Mouse (Mus musculus): ENCODE measurements around the gene Fyn. TPM values are rescaled to one million over a fixed set of nuclear protein-coding genes. Genes with fewer than 3 reads are reported as not detected.

Gene Fyn
- polyA plus RNA-seq, 1 experiment from 2014 or later, result 36.0 TPM

DNA sequence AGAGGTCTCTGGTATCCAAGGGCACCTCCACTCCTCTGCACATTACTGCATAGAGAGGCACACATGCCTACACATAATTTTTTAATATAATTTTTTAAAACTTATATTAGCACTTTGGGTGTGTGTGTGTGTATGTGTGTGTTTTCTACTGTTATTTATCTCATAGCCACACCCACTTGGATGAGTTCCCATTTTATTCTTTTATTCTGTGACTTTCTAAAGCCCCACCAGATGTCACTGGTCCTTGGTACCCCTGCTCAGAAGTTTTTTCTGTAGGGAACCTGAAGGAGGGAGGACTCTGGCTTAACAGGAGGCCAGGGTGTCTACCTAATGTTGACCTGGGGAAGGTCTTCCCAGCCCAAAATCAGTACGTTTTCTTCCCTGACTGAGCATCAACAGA, 152.7 kb downstream of the Fyn start:
- no peak for DNase-seq (ENCODE audit: low spot score)
- Histone ChIP-seq H3K27me3 (replicated peaks; ENCODE audit: control insufficient read depth, insufficient read depth, low read length) (no peaks in the 10 kb centered on the region), H3K4me2 (ENCODE audit: low read length) (no peak overlapping the region), H3K9ac (ENCODE audit: low read length) (no peak overlapping the region), H3K4me3 (ENCODE audit: low read depth, low read length) (no peak overlapping the region), H3K9me3 (ENCODE audit: control insufficient read depth, low read length) (no peaks in the 10 kb centered on the region), H3K27ac (ENCODE audit: low read depth) (no peak overlapping the region; the same call in 1 of the 2 replicates), H3K4me1 (replicated peaks; ENCODE audit: control insufficient read depth, insufficient read depth, low read length) (peaks cover 26% of the 10 kb centered on the region), H3K36me3 (ENCODE audit: control insufficient read depth, insufficient read depth, low read length) (peaks cover 11% of the 10 kb centered on the region)
- no peak for ATAC-seq (replicated peaks; ENCODE audit: low FRiP score, low TSS enrichment, low read depth)
- WGBS, result 57% methylated on average over 1 of the region's 1 CpGs

GRCm38 (mm10) chr10:39521861-39522391, 153.3 kb downstream of the Fyn start:
- no peak overlapping the region; the same call in 1 of the 2 replicates for H3K27ac ChIP-seq (ENCODE audit: low read depth)
- peaks cover 29% of the 10 kb centered on the region for H3K4me1 ChIP-seq (replicated peaks; ENCODE audit: control insufficient read depth, insufficient read depth, low read length)
- H3K36me3 ChIP-seq (ENCODE audit: control insufficient read depth, insufficient read depth, low read length), result peaks cover 11% of the 10 kb centered on the region; the same call in 1 of the 2 replicates
- DNase-seq (ENCODE audit: low spot score) (no peak), ATAC-seq (replicated peaks; ENCODE audit: low FRiP score, low TSS enrichment, low read depth) (no peak)
- H3K9ac ChIP-seq (ENCODE audit: low read length), result no peak overlapping the region
- no peaks in the 10 kb centered on the region for H3K9me3 ChIP-seq (ENCODE audit: control insufficient read depth, low read length)
- no peak overlapping the region for H3K4me3 ChIP-seq (ENCODE audit: low read depth, low read length)
- 43% methylated on average over 5 of the region's 5 CpGs for WGBS
- no peak overlapping the region for H3K4me2 ChIP-seq (ENCODE audit: low read length)
- no peaks in the 10 kb centered on the region for H3K27me3 ChIP-seq (replicated peaks; ENCODE audit: control insufficient read depth, insufficient read depth, low read length)

DNA sequence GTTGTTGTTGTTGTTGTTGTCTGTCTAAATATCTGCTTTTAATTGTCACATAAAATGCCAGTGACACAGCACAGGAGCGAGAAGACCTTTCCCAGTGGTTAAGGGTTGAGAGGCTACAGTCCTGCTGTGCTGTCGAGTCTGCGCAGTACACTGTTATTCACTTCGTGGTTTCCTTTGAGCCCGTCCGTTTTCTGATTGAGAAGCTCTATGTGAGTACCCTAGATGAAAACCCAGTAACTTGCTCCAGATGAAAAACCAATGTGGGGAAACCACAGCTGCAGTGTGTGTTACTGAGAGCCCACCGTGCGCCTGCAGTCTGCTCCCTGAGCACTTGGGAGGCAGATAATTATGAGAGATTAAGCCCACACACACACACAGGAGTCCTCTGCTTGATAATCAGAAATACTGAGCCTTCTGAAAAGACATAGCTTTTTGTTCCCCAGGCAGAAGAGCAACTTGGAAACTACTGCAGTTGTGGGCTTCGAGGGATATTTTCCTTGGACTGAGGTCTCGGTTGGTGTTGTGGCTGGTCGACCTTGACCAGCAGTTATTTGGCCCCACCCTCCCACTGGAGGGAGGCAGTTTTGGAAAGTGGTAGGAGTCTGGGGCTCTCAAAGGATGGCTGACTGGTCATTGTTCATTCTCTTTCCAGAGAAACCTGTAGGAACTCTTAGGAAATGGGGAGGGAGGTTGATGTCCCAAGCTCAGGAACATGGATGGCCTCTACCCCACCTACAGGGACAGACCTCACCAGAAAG, 154.4 kb downstream of the Fyn start:
- peaks cover 25% of the 10 kb centered on the region for H3K4me1 ChIP-seq (replicated peaks; ENCODE audit: control insufficient read depth, insufficient read depth, low read length)
- H3K27ac ChIP-seq (ENCODE audit: low read depth), result no peak overlapping the region
- DNase-seq (ENCODE audit: low spot score) (no peak), ATAC-seq (replicated peaks; ENCODE audit: low FRiP score, low TSS enrichment, low read depth) (no peak)
- H3K27me3 ChIP-seq (replicated peaks; ENCODE audit: control insufficient read depth, insufficient read depth, low read length), result no peaks in the 10 kb centered on the region
- peaks cover 11% of the 10 kb centered on the region; the same call in 1 of the 2 replicates for H3K36me3 ChIP-seq (ENCODE audit: control insufficient read depth, insufficient read depth, low read length)
- H3K4me2 ChIP-seq (ENCODE audit: low read length), result no peak overlapping the region
- H3K9me3 ChIP-seq (ENCODE audit: control insufficient read depth, low read length), result no peaks in the 10 kb centered on the region
- no peak overlapping the region for H3K9ac ChIP-seq (ENCODE audit: low read length)
- WGBS, result 79% methylated on average over 11 of the region's 11 CpGs
- H3K4me3 ChIP-seq (ENCODE audit: low read depth, low read length), result no peak overlapping the region

DNA sequence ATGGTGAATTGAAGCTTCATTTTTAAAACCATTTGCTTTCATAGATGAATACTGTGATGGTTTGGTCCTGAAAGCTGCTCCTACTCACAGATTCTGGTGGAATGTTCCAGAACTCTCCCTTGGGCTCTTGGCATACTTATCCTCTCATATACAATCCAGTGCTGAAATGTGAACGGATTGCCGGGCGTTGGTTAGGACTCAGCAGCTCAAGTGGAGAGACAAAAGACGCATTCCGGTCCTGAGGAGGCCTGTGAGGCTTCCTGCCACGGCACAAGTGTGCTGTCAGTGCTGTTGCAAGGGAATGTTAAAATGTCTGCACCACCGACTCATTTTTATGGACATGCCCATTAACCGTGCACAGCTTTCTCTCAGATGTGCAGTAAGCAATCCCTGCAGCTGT, 155.7 kb downstream of the Fyn start:
- no peaks in the 10 kb centered on the region for H3K9me3 ChIP-seq (ENCODE audit: control insufficient read depth, low read length)
- DNase-seq (ENCODE audit: low spot score), result no peak
- WGBS, result 48% methylated on average over 8 of the region's 8 CpGs
- no peak for ATAC-seq (replicated peaks; ENCODE audit: low FRiP score, low TSS enrichment, low read depth)
- H3K9ac ChIP-seq (ENCODE audit: low read length), result no peak overlapping the region
- H3K27ac ChIP-seq (ENCODE audit: low read depth), result no peak overlapping the region
- H3K4me1 ChIP-seq (replicated peaks; ENCODE audit: control insufficient read depth, insufficient read depth, low read length), result peaks cover 25% of the 10 kb centered on the region
- H3K27me3 ChIP-seq (replicated peaks; ENCODE audit: control insufficient read depth, insufficient read depth, low read length), result no peaks in the 10 kb centered on the region
- no peak overlapping the region for H3K4me2 ChIP-seq (ENCODE audit: low read length)
- no peak overlapping the region for H3K4me3 ChIP-seq (ENCODE audit: low read depth, low read length)
- peaks cover 11% of the 10 kb centered on the region; the same call in 1 of the 2 replicates for H3K36me3 ChIP-seq (ENCODE audit: control insufficient read depth, insufficient read depth, low read length)

- Histone ChIP-seq H3K4me3 (ENCODE audit: low read depth, low read length) (no peak overlapping the region), H3K9me3 (ENCODE audit: control insufficient read depth, low read length) (no peaks in the 10 kb centered on the region), H3K4me1 (replicated peaks; ENCODE audit: control insufficient read depth, insufficient read depth, low read length) (peaks cover 25% of the 10 kb centered on the region), H3K9ac (ENCODE audit: low read length) (no peak overlapping the region), H3K36me3 (ENCODE audit: control insufficient read depth, insufficient read depth, low read length) (peaks cover 11% of the 10 kb centered on the region; the same call in 1 of the 2 replicates), H3K27ac (ENCODE audit: low read depth) (no peak overlapping the region), H3K4me2 (ENCODE audit: low read length) (no peak overlapping the region), H3K27me3 (replicated peaks; ENCODE audit: control insufficient read depth, insufficient read depth, low read length) (no peaks in the 10 kb centered on the region)
- DNase-seq (ENCODE audit: low spot score), result no peak
- WGBS, result 87% methylated on average over 13 of the region's 13 CpGs
- ATAC-seq (replicated peaks; ENCODE audit: low FRiP score, low TSS enrichment, low read depth), result no peak
These were observed 156.8 kb downstream of the Fyn start for GRCm38 (mm10) chr10:39525431-39525830.

DNA sequence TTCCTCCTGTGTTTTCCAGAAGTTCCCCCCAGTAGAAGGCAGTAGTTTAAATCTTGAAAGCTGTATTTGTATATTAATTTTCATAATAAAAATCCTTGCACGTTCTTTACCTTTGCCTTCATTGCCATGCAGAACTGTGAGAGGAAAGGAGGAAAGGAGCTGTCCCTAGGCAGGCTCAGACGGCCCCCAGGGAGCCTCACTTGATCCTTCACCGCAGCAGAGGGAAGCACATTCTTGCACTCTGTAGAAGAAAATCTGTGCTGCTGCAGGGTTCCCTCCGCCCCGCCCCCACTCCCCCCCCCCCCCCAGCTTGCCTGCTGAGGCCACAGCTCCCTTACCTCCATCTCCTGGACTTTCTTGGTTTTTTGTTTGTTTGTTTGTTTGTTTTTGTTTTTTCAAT, 158.5 kb downstream of the Fyn start:
- Histone ChIP-seq H3K9me3 (ENCODE audit: control insufficient read depth, low read length) (no peaks in the 10 kb centered on the region), H3K4me1 (replicated peaks; ENCODE audit: control insufficient read depth, insufficient read depth, low read length) (peaks cover 15% of the 10 kb centered on the region), H3K4me2 (ENCODE audit: low read length) (no peak overlapping the region), H3K27me3 (replicated peaks; ENCODE audit: control insufficient read depth, insufficient read depth, low read length) (no peaks in the 10 kb centered on the region), H3K27ac (ENCODE audit: low read depth) (peak overlapping the region; percentile 36; the same call in 1 of the 2 replicates), H3K4me3 (ENCODE audit: low read depth, low read length) (no peak overlapping the region), H3K36me3 (ENCODE audit: control insufficient read depth, insufficient read depth, low read length) (peaks cover 11% of the 10 kb centered on the region; the same call in 1 of the 2 replicates), H3K9ac (ENCODE audit: low read length) (no peak overlapping the region)
- DNase-seq (ENCODE audit: low spot score) (no peak), ATAC-seq (replicated peaks; ENCODE audit: low FRiP score, low TSS enrichment, low read depth) (no peak)
- 34% methylated on average over 3 of the region's 5 CpGs for WGBS

DNA sequence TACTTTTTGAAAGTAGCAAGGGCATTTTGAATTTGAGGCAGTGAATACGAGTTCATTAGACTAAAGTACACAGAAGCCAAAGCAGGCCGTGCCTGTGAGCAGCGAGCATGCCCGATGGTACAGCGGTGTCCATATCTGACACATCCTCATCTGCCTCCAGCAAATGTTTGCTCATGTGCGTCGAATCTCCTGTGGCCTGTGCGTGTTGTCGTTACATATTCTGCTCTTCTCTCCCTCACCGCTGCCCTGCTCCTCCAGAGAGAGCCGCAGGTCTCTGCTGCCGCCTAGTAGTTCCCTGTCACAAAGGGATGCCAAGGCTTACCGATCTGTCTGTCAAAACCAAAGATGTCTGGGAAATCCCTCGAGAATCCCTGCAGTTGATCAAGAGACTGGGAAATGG, 160.5 kb downstream of the Fyn start:
- Histone ChIP-seq H3K27ac (ENCODE audit: low read depth) (no peak overlapping the region), H3K9me3 (ENCODE audit: control insufficient read depth, low read length) (no peaks in the 10 kb centered on the region), H3K4me3 (ENCODE audit: low read depth, low read length) (no peak overlapping the region), H3K36me3 (ENCODE audit: control insufficient read depth, insufficient read depth, low read length) (peaks cover 17% of the 10 kb centered on the region; the same call in 1 of the 2 replicates), H3K27me3 (replicated peaks; ENCODE audit: control insufficient read depth, insufficient read depth, low read length) (no peaks in the 10 kb centered on the region), H3K4me2 (ENCODE audit: low read length) (no peak overlapping the region), H3K4me1 (replicated peaks; ENCODE audit: control insufficient read depth, insufficient read depth, low read length) (peaks cover 16% of the 10 kb centered on the region), H3K9ac (ENCODE audit: low read length) (no peak overlapping the region)
- WGBS, result 85% methylated on average over 14 of the region's 14 CpGs
- ATAC-seq (replicated peaks; ENCODE audit: low FRiP score, low TSS enrichment, low read depth) (no peak), DNase-seq (ENCODE audit: low spot score) (no peak)

GRCm38 (mm10) chr10:39532008-39532740, 163.5 kb downstream of the Fyn start:
- ATAC-seq (replicated peaks; ENCODE audit: low FRiP score, low TSS enrichment, low read depth) (no peak), DNase-seq (ENCODE audit: low spot score) (no peak)
- H3K4me3 ChIP-seq (ENCODE audit: low read depth, low read length), result no peak overlapping the region
- H3K36me3 ChIP-seq (ENCODE audit: control insufficient read depth, insufficient read depth, low read length), result 0 out of 2 replicates have a peak, but pooled peaks cover 11% of the 10 kb centered on the region
- no peaks in the 10 kb centered on the region for H3K27me3 ChIP-seq (replicated peaks; ENCODE audit: control insufficient read depth, insufficient read depth, low read length)
- no peaks in the 10 kb centered on the region for H3K9me3 ChIP-seq (ENCODE audit: control insufficient read depth, low read length)
- H3K9ac ChIP-seq (ENCODE audit: low read length), result no peak overlapping the region
- no peak overlapping the region for H3K27ac ChIP-seq (ENCODE audit: low read depth)
- H3K4me2 ChIP-seq (ENCODE audit: low read length), result no peak overlapping the region
- H3K4me1 ChIP-seq (replicated peaks; ENCODE audit: control insufficient read depth, insufficient read depth, low read length), result peaks cover 30% of the 10 kb centered on the region
- WGBS, result 59% methylated on average over 20 of the region's 20 CpGs

Data from intestine, embryonic 14.5 days (tissue).